Mouse (Mus musculus): ENCODE data around the gene Abca1. TPM values are rescaled to one million over a fixed set of nuclear protein-coding genes. Genes with fewer than 3 reads are reported as not detected.

Abca1 gene
- polyA plus RNA-seq, 2 experiments from 2014 or later: 3.2 to 3.4 TPM

GRCm38 (mm10) chr4:53121084-53121483, 38.6 kb downstream of the Abca1 start:
- no peak for ATAC-seq

DNA sequence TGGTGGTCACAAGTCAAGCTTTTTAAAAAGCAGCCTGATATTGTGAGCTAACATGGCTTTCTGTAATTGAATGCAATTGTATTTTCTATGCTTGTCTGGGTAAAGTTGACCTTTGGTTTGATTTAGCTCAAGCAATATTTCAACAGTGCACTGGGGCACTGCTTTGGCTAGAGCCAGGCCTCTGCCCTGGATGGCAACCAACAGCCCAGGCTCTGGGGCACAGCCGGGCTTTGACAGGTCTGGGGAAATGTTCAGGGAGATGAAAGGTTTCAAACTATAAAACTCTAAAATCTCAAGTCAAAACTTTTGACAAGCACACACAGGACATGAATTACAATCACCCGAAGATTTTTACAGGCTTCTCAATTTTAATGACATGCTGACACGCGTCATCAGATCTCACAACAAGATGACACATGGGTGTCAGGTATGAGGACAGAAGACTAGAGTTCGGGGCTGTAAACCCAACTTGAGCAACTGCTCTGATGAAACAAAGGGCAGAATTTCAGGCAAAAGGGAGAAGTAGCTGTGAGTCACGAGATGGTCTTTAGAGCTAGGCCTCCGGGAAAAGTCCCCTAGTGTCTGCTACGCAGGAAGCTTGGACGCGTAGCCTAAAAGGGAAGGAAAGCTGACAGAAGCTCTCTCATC, 39.5 kb downstream of the Abca1 start:
- ATAC-seq: no peak

DNA sequence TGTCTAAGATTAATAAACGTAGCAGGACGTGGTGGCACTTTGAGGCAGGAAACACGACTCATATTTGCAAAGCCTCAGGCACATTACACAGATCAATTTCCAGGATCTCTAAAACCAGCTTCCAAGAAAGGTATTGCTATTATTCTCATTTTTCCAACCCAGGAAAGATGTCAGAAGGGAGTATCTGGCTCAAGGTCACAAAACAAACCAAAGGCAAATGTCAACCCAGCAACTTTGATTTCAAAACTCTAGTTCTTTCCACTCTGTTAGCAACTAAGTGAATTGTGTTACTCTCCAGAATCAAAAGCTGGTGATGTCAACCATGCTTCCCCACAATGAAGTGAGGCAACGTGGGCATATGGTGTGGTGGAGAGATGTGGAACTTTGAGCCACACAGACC, 41.1 kb downstream of the Abca1 start:
- no peak for ATAC-seq

GRCm38 (mm10) chr4:53117610-53118009, 42.1 kb downstream of the Abca1 start:
- ATAC-seq: no peak

GRCm38 (mm10) chr4:53117076-53117475, 42.6 kb downstream of the Abca1 start:
- no peak for ATAC-seq

- ATAC-seq: peak; percentile 57
Measured at GRCm38 (mm10) chr4:53115866-53116265, 43.8 kb downstream of the Abca1 start.

GRCm38 (mm10) chr4:53115410-53115809, 44.3 kb downstream of the Abca1 start:
- ATAC-seq: no peak

GRCm38 (mm10) chr4:53111919-53112355, 47.8 kb downstream of the Abca1 start:
- ATAC-seq: no peak

DNA sequence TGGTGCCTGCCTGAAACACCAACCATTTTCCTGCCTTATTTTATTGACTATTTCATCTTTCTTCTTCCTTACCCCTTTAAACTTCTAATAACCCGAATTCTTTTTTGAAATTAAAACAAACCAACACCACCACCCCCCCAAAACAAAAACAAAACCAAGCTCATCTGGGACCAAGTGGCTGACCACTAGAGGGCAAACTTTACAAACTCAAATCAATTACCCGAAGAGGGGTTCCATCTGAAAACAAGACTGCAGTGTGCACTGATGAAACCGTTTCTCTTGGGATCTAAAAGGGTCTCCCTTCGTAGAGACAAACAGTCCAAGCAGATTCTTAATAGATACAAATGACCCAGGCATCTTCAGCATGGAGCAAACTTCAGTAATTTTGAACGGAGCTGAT, 49.3 kb downstream of the Abca1 start:
- ATAC-seq: no peak

DNA sequence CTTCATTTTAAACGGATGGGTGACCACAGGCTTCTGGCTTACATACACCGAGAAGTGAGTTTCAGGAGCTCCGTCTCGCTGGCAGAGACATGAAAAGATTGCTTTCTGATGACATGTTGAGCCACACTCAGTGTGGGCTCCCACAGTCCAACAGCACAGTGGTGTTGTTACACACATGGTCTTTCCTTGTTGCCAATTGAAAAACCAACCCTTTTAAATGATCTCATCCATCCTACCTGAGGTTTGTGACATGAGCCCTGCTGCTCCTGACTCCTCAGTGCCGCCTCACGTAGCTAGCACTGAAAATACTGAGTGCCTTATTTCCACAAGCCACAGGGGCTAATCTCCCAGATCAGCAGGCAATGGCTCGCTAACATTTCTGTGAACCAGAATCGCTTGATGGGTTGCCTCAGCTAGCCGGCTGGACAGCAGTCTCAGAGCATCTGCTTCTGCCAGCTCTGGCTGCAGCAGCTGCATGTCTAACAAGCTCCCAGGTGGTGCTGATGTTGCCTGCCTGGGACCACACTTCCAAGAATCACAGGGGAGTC, 50.2 kb downstream of the Abca1 start:
- ATAC-seq: no peak

GRCm38 (mm10) chr4:53108194-53108593, 51.5 kb downstream of the Abca1 start:
- ATAC-seq: no peak

DNA sequence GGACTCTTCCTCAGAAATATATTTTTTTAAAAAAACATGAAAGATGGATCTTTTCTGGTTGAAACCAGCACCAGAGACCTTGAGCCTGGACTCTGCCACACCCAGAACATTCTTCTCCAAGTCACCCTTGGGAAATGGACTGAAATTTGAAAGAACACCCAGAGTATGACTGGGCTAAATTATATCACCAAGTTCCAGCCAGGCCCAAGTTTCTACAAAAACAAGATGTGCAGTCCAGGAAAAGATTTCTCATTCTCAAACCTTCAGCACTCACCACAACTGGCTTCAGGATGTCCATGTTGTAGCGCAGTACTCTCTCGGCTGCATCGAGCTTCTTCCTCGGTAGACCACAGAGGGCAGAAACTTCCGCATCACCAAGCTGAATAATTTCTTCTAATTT, 53.0 kb downstream of the Abca1 start:
- ATAC-seq: no peak

DNA sequence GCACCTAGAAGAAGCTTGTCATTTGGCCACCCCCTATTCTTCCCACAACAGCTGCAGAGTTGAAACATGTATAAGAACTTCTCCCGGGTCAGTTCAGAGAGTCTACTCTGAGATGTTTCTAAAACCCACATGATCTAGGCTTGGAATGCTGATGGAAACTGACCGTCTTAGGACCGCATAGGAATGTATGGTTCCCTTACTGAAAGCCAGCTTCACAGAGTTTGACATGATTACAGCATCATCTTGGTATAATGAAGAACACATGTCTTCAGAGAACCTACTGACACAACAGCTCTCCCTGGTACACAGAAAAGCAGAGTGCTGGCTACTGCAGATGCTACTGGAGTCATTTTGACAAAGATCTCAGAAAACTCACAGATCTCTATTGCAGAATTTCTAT, 53.6 kb downstream of the Abca1 start:
- no peak for ATAC-seq

DNA sequence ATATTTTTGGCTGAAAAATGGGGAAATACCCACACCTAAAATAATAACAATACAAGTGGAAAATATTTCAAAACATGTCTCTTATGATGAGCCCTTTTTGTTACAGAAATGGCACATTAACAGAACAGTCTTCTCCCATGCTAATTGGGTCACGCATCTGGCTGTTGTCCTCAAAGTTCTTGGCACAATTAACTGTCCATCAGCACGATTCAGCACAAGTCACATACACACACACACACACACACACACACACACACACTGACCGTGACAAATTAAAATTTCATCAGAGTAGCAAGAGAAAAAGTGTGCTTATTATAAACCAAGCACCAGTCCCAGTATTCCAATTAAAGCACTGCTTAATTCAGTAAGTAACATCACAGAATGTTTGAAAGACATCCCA, 55.1 kb downstream of the Abca1 start:
- ATAC-seq: no peak

- no peak for ATAC-seq
Measured at GRCm38 (mm10) chr4:53102529-53102928, 57.2 kb downstream of the Abca1 start.

DNA sequence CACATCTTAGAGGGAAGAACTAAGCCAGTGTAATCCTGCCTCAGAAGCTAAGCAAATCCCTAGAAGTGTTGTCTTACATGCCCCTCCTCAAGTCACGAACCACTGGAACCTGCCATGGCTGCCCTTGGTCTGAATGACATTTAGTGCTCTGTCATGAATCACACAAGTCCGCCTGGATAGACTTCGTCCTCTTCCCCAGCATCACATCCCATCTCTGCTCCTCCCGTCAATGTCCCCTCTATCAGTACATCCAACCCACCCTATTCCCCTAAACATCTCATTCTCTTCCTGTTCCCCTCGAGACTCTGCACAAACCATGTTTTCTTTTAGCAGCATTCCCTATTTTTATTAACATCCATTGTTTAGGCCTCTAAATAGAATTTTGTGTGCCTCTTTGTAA, 58.4 kb downstream of the Abca1 start:
- ATAC-seq: no peak

DNA sequence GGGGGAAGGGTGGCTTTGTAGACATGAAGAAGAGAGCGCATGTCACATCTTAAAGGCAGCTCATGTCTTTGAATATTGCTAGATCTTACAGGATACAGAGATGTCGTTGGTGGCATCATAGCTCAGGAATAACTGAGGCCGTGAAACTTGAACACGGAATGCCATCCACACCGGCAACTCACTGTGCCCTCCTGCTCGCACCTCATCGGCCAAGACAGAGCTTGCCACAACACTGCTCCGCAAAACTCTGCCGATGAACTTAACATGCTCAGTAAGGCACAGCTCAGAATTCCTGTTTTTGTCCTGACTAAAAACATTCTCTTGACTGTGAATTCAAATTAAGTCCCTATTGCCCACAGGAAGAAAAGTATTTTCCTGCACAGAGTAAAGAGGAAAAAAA, 59.2 kb downstream of the Abca1 start:
- ATAC-seq: no peak

- no peak for ATAC-seq
Measured at GRCm38 (mm10) chr4:53094850-53095249, 64.8 kb downstream of the Abca1 start.

GRCm38 (mm10) chr4:53094331-53094730, 65.4 kb downstream of the Abca1 start:
- ATAC-seq: no peak

- no peak for ATAC-seq
Measured at GRCm38 (mm10) chr4:53093615-53094014, 66.1 kb downstream of the Abca1 start.

DNA sequence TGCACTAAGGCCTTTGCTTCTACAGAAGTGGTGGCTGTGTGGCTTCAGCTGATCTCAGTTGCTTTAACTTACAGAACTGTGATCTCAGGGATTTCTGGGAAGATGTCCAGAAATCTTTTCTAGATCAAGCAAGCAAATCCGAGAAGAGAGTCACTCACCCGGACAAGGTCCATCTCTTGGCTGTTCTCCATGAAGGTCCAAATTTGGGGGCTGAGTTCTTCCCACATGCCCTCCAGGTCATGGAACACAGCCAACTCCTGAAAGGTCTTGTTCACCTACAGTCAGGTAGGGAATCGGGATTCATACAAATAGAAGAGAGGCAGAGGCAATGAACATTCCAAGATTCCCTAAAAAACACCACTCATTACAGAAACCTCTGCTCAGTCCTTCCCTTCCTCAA, 70.1 kb downstream of the Abca1 start:
- no peak for ATAC-seq

- no peak for ATAC-seq
Measured at GRCm38 (mm10) chr4:53088999-53089398, 70.7 kb downstream of the Abca1 start.

- ATAC-seq: no peak
Measured at GRCm38 (mm10) chr4:53086636-53087035, 73.1 kb downstream of the Abca1 start.

GRCm38 (mm10) chr4:53085634-53086033, 74.1 kb downstream of the Abca1 start:
- ATAC-seq: no peak

DNA sequence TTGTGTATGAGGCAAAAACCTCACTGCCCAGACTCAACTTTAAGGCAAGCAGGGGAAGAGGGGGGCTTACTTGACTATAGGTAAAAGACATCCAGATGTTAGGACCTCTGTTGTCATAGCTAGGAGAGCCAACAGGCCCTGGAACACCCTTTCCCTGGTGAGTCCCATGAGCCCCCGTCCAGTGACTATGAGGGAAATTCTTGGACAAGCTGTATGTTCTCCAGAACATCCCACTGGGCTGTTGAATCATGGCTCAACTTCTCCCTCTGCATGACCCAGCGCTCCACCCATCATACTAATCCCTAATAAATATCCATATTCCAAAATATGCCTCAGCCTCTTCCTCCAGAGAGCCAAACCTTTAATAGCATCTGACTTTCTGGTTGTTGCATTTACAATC, 76.6 kb downstream of the Abca1 start:
- ATAC-seq: no peak
